ENCODE assay signal across 18 mouse cellular contexts in the genomic region with DNA sequence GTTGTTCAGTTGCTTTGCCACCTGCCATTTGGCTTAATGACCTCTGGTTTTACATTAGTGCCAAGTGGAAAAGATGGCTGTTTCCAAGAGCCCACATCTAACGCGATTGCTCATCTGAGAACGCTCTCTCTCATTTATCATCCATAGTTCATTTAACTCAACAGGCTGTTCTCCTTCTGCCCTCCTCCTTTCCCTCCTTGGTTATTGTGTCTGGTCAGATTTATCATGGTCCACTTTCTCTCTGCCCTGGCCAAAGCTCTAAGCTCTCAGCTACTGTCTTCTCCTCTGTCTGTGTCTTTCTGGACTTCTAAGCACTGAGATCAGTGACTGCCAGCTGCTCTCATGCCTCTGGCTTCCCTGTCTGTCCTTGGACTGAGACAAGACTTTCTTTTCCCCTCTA. TPM values are rescaled to one million over a fixed set of nuclear protein-coding genes. Genes with fewer than 3 reads are reported as not detected.
DNase-seq lines count a peak whose midpoint lies in the region; ATAC-seq and TF ChIP-seq lines count a peak whose summit lies in the region.
"Had no signal": no experiment of that assay in that cellular context is flagged by ENCODE, and none has a peak within 500 bp of the region (broad histone marks: within the 10 kb centered on the region; RNA-seq: fewer than 3 reads in every experiment).

No protein-coding gene starts in this region.

- no peak overlapping the region for H3K4me3 ChIP-seq in cerebellum, adult 2 months (replicated peaks; ENCODE audit: insufficient read depth, low read depth, low read length)
- no peak overlapping the region for H3K4me3 ChIP-seq in kidney, embryonic 15.5 days (replicated peaks)
- no peak overlapping the region for H3K4me3 ChIP-seq in kidney, embryonic 16.5 days (ENCODE audit: low read length)
- H3K4me3 ChIP-seq in hindbrain, embryonic 10.5 days = no peak overlapping the region
- H3K4me3 ChIP-seq in neural tube, embryonic 14.5 days (ENCODE audit: low read depth, low read length) = no peak overlapping the region
- H3K4me3 ChIP-seq: embryonic facial prominence, embryonic 13.5 days; liver, embryonic 15.5 days; megakaryocyte, embryonic 14.5 days had no signal

- peak overlapping the region; percentile 15; the same call in 1 of the 2 replicates for H3K4me2 ChIP-seq in kidney, embryonic 15.5 days
- no peak overlapping the region for H3K4me2 ChIP-seq in kidney, embryonic 16.5 days (replicated peaks; ENCODE audit: low read depth, low read length)
- H3K4me2 ChIP-seq in neural tube, embryonic 14.5 days (ENCODE audit: low read depth, low read length) = no peak overlapping the region
- H3K4me2 ChIP-seq: embryonic facial prominence, embryonic 13.5 days; liver, embryonic 15.5 days had no signal

- peak overlapping the region; percentile 89 for H3K27ac ChIP-seq in cerebellum, adult 2 months (ENCODE audit: insufficient read depth, low read length)
- H3K27ac ChIP-seq in kidney, embryonic 15.5 days = no peak overlapping the region
- H3K27ac ChIP-seq in kidney, embryonic 16.5 days (ENCODE audit: low read length) = no peak overlapping the region
- 0 out of 2 replicates have a peak overlapping the region, but pooled peaks have one; percentile 17 for H3K27ac ChIP-seq in hindbrain, embryonic 10.5 days
- peak overlapping the region; percentile 55 for H3K27ac ChIP-seq in neural tube, embryonic 14.5 days (ENCODE audit: low read depth, low read length)
- H3K27ac ChIP-seq: embryonic facial prominence, embryonic 13.5 days; liver, embryonic 15.5 days had no signal

- no peak overlapping the region for H3K9ac ChIP-seq in kidney, embryonic 15.5 days
- no peak overlapping the region for H3K9ac ChIP-seq in kidney, embryonic 16.5 days (replicated peaks; ENCODE audit: low read length)
- no peak overlapping the region for H3K9ac ChIP-seq in neural tube, embryonic 14.5 days (replicated peaks; ENCODE audit: low read depth, low read length)
- H3K9ac ChIP-seq: embryonic facial prominence, embryonic 13.5 days; liver, embryonic 15.5 days had no signal

- DNase-seq in cerebellum, adult 2 months = peak; percentile 41 to 51
- DNase-seq in cerebellum, adult 11 months = no peak
- DNase-seq in hindbrain, embryonic 10.5 days (ENCODE audit: low spot score) = no peak
- DNase-seq in left cerebral cortex, postnatal 14 days (ENCODE audit: low spot score in 2 of 2) = no peak
- no peak for DNase-seq in spleen, postnatal 14 days (ENCODE audit: low spot score in 2 of 2)
- DNase-seq: adrenal gland, postnatal 10 days; kidney, adult 9 months; lung, postnatal 14 days; right cerebral cortex, postnatal 4 days; thymus, adult 18-20 months had no signal

- H3K4me1 ChIP-seq in cerebellum, adult 2 months (ENCODE audit: control insufficient read depth, insufficient read depth, low read length) = peaks cover 64% of the 10 kb centered on the region
- peaks cover 15% of the 10 kb centered on the region; the same call in 1 of the 2 replicates for H3K4me1 ChIP-seq in kidney, embryonic 15.5 days
- H3K4me1 ChIP-seq in kidney, embryonic 16.5 days (ENCODE audit: insufficient read depth, low read length) = peaks cover 4% of the 10 kb centered on the region; the same call in 1 of the 2 replicates
- H3K4me1 ChIP-seq in hindbrain, embryonic 10.5 days (replicated peaks) = peaks cover 27% of the 10 kb centered on the region
- peaks cover 3% of the 10 kb centered on the region; the same call in 1 of the 2 replicates for H3K4me1 ChIP-seq in neural tube, embryonic 14.5 days (ENCODE audit: control insufficient read depth, insufficient read depth, low read length)
- H3K4me1 ChIP-seq: liver, embryonic 15.5 days; megakaryocyte, embryonic 14.5 days had no signal

- no peaks in the 10 kb centered on the region for H3K9me3 ChIP-seq in kidney, embryonic 15.5 days (replicated peaks)
- no peaks in the 10 kb centered on the region for H3K9me3 ChIP-seq in kidney, embryonic 16.5 days (ENCODE audit: low read length)
- H3K9me3 ChIP-seq in hindbrain, embryonic 10.5 days = no peaks in the 10 kb centered on the region
- H3K9me3 ChIP-seq in neural tube, embryonic 14.5 days (ENCODE audit: control insufficient read depth, low read length) = no peaks in the 10 kb centered on the region
- H3K9me3 ChIP-seq: embryonic facial prominence, embryonic 13.5 days; liver, embryonic 15.5 days had no signal

- 3% methylated on average over 3 of the region's 3 CpGs for WGBS in cerebellum, adult 2 months
- WGBS in kidney, embryonic 15.5 days = 12% methylated on average over 3 of the region's 3 CpGs
- WGBS in kidney, embryonic 16.5 days = 19% methylated on average over 3 of the region's 3 CpGs
- WGBS in hindbrain, embryonic 10.5 days = 74% methylated on average over 3 of the region's 3 CpGs
- 22% methylated on average over 3 of the region's 3 CpGs for WGBS in neural tube, embryonic 14.5 days

- intact Hi-C loops in left cerebral cortex, postnatal 14 days (cut with DNase I) = no loop called here

- peak; percentile 66; the same call in 1 of the 2 replicates for ATAC-seq in kidney, embryonic 15.5 days (replicated peaks; ENCODE audit: low FRiP score)
- no peak for ATAC-seq in kidney, embryonic 16.5 days (ENCODE audit: low FRiP score, low TSS enrichment)
- ATAC-seq in neural tube, embryonic 14.5 days (ENCODE audit: low read depth) = no peak
- ATAC-seq: midbrain, embryonic 16.5 days had no signal

- H3K27me3 ChIP-seq in cerebellum, adult 2 months (ENCODE audit: control insufficient read depth, insufficient read depth, low read length) = no peaks in the 10 kb centered on the region
- H3K27me3 ChIP-seq in kidney, embryonic 15.5 days = 0 out of 2 replicates have a peak, but pooled peaks cover 3% of the 10 kb centered on the region
- 0 out of 2 replicates have a peak, but pooled peaks cover 3% of the 10 kb centered on the region for H3K27me3 ChIP-seq in kidney, embryonic 16.5 days (ENCODE audit: insufficient read depth, low read length)
- no peaks in the 10 kb centered on the region for H3K27me3 ChIP-seq in hindbrain, embryonic 10.5 days (ENCODE audit: insufficient read depth, poor library complexity, severe bottlenecking)
- H3K27me3 ChIP-seq in neural tube, embryonic 14.5 days (ENCODE audit: control insufficient read depth, insufficient read depth, low read length) = no peaks in the 10 kb centered on the region
- H3K27me3 ChIP-seq: CH12.LX; embryonic facial prominence, embryonic 13.5 days; liver, embryonic 15.5 days had no signal

- TF ChIP-seq POLR2A in cerebellum, adult 2 months (IDR thresholded peaks at IDR 0.05; ENCODE audit: borderline replicate concordance, insufficient read depth, low read length) = no peak

- no peaks in the 10 kb centered on the region for H3K36me3 ChIP-seq in kidney, embryonic 15.5 days
- H3K36me3 ChIP-seq in kidney, embryonic 16.5 days (ENCODE audit: insufficient read depth, low read length) = no peaks in the 10 kb centered on the region
- no peaks in the 10 kb centered on the region for H3K36me3 ChIP-seq in hindbrain, embryonic 10.5 days
- no peaks in the 10 kb centered on the region for H3K36me3 ChIP-seq in neural tube, embryonic 14.5 days (ENCODE audit: control insufficient read depth, insufficient read depth, low read length)
- H3K36me3 ChIP-seq: embryonic facial prominence, embryonic 13.5 days; liver, embryonic 15.5 days had no signal

- no peak for TF ChIP-seq CTCF in cerebellum, adult 2 months (IDR thresholded peaks at IDR 0.05; ENCODE audit: borderline replicate concordance, insufficient read depth, low read depth, low read length)

RNA-seq across cellular contexts. Expression of gene Rnf182, which starts 35.8 kb away (rescaled TPM):
- 28.4 and 33.8 TPM in 2 replicates for polyA plus RNA-seq in cerebellum, adult 2 months (2012; rRNA removed)
- polyA plus RNA-seq in kidney, embryonic 15.5 days (2015; fragmentation: Nextera tagmentation; extraction: Ambion mirVana) = 1.3 and 2.3 TPM in 2 replicates
- polyA plus RNA-seq in kidney, embryonic 16.5 days (2015; fragmentation: Nextera tagmentation; extraction: Ambion mirVana) = 1.6 and 3.2 TPM in 2 replicates
- polyA plus RNA-seq in hindbrain, embryonic 10.5 days (2016; fragmentation: Nextera tagmentation; extraction: Ambion mirVana) = 4.6 and 6.6 TPM in 2 replicates
- 27.5 and 35.1 TPM in 2 replicates for polyA plus RNA-seq in neural tube, embryonic 14.5 days (2014; fragmentation: Nextera tagmentation; extraction: Ambion mirVana)
- 1 to 10 TPM; 6.3 to 7.6 TPM for total RNA-seq in left cerebral cortex, postnatal 14 days (2021)
- total RNA-seq: CH12.LX had no signal
- polyA plus RNA-seq: liver, embryonic 15.5 days had no signal

Comparison
In these comparisons a context has a peak if more than half of its experiments do, and no peak if none do; other contexts are left out.
1. DNase-seq: peak in cerebellum, adult 2 months (2 of 2); none in cerebellum, adult 11 months (single experiment), hindbrain, embryonic 10.5 days (single experiment), left cerebral cortex, postnatal 14 days (0 of 2) and spleen, postnatal 14 days (0 of 2).
2. H3K27ac ChIP-seq: peak in cerebellum, adult 2 months (single experiment), hindbrain, embryonic 10.5 days (single experiment) and neural tube, embryonic 14.5 days (single experiment); none in kidney, embryonic 15.5 days (single experiment) and kidney, embryonic 16.5 days (single experiment).